Mouse (Mus musculus) embryonic facial prominence, embryonic 13.5 days (tissue): ENCODE data around the gene Zfp366. TPM values are rescaled to one million over a fixed set of nuclear protein-coding genes. Genes with fewer than 3 reads are reported as not detected.
A peak's percentile ranks its signal among the peaks of the same experiment; 100 is the strongest.

Source experiments
- ATAC-seq: fragments of 200-750 bp; cut with Nextera tagmentation; 2 replicates; pipeline ENCODE4 v1.8.0; 2017; ENCODE audit warnings: low read depth; ENCODE audit not compliant: insufficient number of reproducible peaks, insufficient read depth, low FRiP score, low TSS enrichment
- H3K27ac ChIP-seq: fragments of 300-500 bp; sonication (generic); 2 replicates; pipeline ENCODE4 v1.5.1; 2015; ENCODE audit warnings: moderate library complexity, mild to moderate bottlenecking, inconsistent platforms
- H3K27me3 ChIP-seq: fragments of 300-500 bp; sonication (generic); 2 replicates; pipeline ENCODE4 v1.6.1; 2015; ENCODE audit warnings: mild to moderate bottlenecking, inconsistent platforms
- H3K36me3 ChIP-seq: fragments of 300-500 bp; sonication (generic); 2 replicates; pipeline ENCODE4 v1.6.1; 2015; ENCODE audit warnings: mild to moderate bottlenecking, inconsistent platforms
- H3K4me1 ChIP-seq: fragments of 300-500 bp; sonication (generic); 2 replicates; pipeline ENCODE4 v1.6.1; 2015; ENCODE audit warnings: inconsistent platforms
- H3K4me2 ChIP-seq: fragments of 300-500 bp; sonication (generic); 2 replicates; pipeline ENCODE4 v1.6.1; 2015; ENCODE audit warnings: moderate library complexity, mild to moderate bottlenecking, inconsistent platforms
- H3K4me3 ChIP-seq: fragments of 300-500 bp; sonication (generic); 2 replicates; pipeline ENCODE4 v1.5.1; 2015; ENCODE audit warnings: mild to moderate bottlenecking, inconsistent platforms
- H3K9ac ChIP-seq: fragments of 300-500 bp; sonication (generic); 2 replicates; pipeline ENCODE4 v1.6.1; 2015; ENCODE audit warnings: mild to moderate bottlenecking, inconsistent platforms
- H3K9me3 ChIP-seq: fragments of 300-500 bp; sonication (generic); 2 replicates; pipeline ENCODE4 v1.6.1; 2016; ENCODE audit warnings: inconsistent platforms
- WGBS: fragments of 180-500 bp; shearing (Covaris S2); methylation state at CpG from one replicate; pipeline ENCODE4 v1.1.7; 2015; ENCODE audit warnings: mixed read lengths; 5-methylcytosine and 5-hydroxymethylcytosine counted together
- polyA plus RNA-seq: library from polyadenylated mRNA; unstranded; fragments of >200 nt; fragmentation: Nextera tagmentation; extraction: Ambion mirVana; gene quantifications from 2 replicates; pipeline ENCODE4 v1.2.1, GENCODE M21; 2015

The Zfp366 gene
- polyA plus RNA-seq, 1 experiment from 2014 or later = 0.42 TPM

DNA sequence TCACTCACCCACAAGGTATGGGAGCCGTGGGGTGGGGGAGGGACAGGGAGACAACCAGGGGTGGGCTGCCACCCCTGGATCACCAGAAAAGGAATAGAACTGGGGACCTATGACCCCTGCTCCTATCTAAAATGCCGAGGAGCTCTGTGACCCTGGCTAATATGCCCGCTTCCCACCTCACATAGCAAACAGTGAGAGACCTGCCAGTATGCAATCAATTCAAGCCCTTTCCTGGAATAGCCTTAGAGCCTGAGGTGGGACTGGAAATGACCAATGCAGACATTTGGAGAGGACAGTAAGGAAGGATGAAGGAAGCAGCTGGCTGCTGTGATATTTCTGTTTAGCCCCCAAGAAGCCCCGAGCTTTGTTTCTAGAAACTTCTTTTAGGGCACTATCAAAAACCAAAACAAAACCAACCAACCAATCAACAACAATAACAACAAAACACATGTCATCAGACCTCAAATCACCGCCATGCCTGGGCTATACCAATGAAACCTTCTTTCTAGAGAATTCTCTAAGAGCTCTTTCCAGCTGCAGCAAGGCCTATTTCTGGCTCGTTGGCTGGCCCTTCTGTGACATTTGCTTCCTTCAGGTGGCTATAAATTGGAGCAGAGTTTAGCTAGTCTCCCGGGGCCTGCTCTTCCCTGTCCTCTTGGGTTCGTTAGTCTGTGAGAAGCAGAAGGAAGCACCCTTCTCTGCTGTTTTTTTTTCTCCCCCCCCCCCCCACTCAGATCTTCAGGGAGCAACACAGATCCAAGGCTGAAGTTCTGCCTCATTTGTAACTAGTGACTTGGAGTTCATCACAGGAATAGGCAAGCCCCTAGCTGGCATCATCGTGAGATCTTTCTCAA is 45.2 kb downstream of the Zfp366 start:
- Histone ChIP-seq H3K4me3 (no peak overlapping the region), H3K9me3 (no peaks in the 10 kb centered on the region), H3K36me3 (no peaks in the 10 kb centered on the region), H3K4me2 (no peak overlapping the region), H3K27me3 (no peaks in the 10 kb centered on the region), H3K4me1 (no peaks in the 10 kb centered on the region), H3K9ac (no peak overlapping the region), H3K27ac (no peak overlapping the region)
- ATAC-seq = no peak
- 72% methylated on average over 9 of the region's 9 CpGs for WGBS

- Histone ChIP-seq H3K4me2 (no peak overlapping the region), H3K9ac (no peak overlapping the region), H3K4me3 (no peak overlapping the region), H3K9me3 (no peaks in the 10 kb centered on the region), H3K36me3 (no peaks in the 10 kb centered on the region), H3K4me1 (no peaks in the 10 kb centered on the region), H3K27ac (no peak overlapping the region), H3K27me3 (no peaks in the 10 kb centered on the region)
- 34% methylated on average over 3 of the region's 3 CpGs for WGBS
- no peak for ATAC-seq
These were observed 45.9 kb downstream of the Zfp366 start for GRCm38 (mm10) chr13:99230495-99230868.

- no peaks in the 10 kb centered on the region for H3K36me3 ChIP-seq
- 57% methylated on average over 3 of the region's 3 CpGs for WGBS
- H3K27ac ChIP-seq = no peak overlapping the region
- no peaks in the 10 kb centered on the region for H3K9me3 ChIP-seq
- H3K4me2 ChIP-seq = no peak overlapping the region
- ATAC-seq = no peak
- H3K4me1 ChIP-seq = peaks cover 2% of the 10 kb centered on the region
- no peak overlapping the region for H3K4me3 ChIP-seq
- no peaks in the 10 kb centered on the region for H3K27me3 ChIP-seq
- H3K9ac ChIP-seq = no peak overlapping the region
These were observed 48.7 kb downstream of the Zfp366 start for GRCm38 (mm10) chr13:99233333-99233732.

- H3K27ac ChIP-seq = no peak overlapping the region
- no peaks in the 10 kb centered on the region for H3K27me3 ChIP-seq
- H3K4me1 ChIP-seq = peaks cover 8% of the 10 kb centered on the region
- no peak overlapping the region for H3K9ac ChIP-seq
- no peak overlapping the region for H3K4me2 ChIP-seq
- H3K36me3 ChIP-seq = no peaks in the 10 kb centered on the region
- WGBS = 79% methylated on average over 10 of the region's 10 CpGs
- ATAC-seq = no peak
- no peak overlapping the region for H3K4me3 ChIP-seq
- no peaks in the 10 kb centered on the region for H3K9me3 ChIP-seq
These were observed 49.3 kb downstream of the Zfp366 start for GRCm38 (mm10) chr13:99233956-99234355.

- WGBS = 75% methylated on average over 20 of the region's 20 CpGs
- no peak overlapping the region for H3K4me2 ChIP-seq
- H3K4me3 ChIP-seq = no peak overlapping the region
- no peak overlapping the region for H3K9ac ChIP-seq
- no peaks in the 10 kb centered on the region for H3K36me3 ChIP-seq
- no peaks in the 10 kb centered on the region for H3K27me3 ChIP-seq
- H3K27ac ChIP-seq = no peak overlapping the region
- no peak for ATAC-seq
- H3K9me3 ChIP-seq = no peaks in the 10 kb centered on the region
- H3K4me1 ChIP-seq = peaks cover 21% of the 10 kb centered on the region
These were observed 51.0 kb downstream of the Zfp366 start for GRCm38 (mm10) chr13:99235428-99236210.

DNA sequence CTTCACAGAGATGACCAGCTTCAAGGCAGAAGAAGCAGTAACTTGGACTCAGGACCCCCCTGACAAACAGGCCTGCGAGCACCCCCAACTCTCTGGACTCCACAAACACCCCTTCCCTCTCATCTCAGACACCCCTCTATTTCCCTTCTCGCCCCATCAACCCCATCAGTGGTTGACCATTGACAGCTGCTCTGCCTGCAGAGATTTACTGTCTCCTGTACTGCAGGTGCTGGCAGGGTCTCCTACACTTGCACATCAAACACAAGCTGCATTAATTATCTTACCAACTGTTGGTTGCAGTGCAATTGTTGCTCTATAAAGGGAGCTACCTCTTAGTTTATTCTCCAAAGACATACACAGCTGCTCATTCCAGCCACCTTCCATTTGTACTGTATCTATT is 51.6 kb downstream of the Zfp366 start:
- no peak overlapping the region for H3K4me2 ChIP-seq
- no peaks in the 10 kb centered on the region for H3K27me3 ChIP-seq
- no peak overlapping the region for H3K27ac ChIP-seq
- H3K36me3 ChIP-seq = no peaks in the 10 kb centered on the region
- no peaks in the 10 kb centered on the region for H3K9me3 ChIP-seq
- H3K9ac ChIP-seq = no peak overlapping the region
- H3K4me1 ChIP-seq = peaks cover 21% of the 10 kb centered on the region
- H3K4me3 ChIP-seq = no peak overlapping the region
- WGBS = 88% methylated on average over 2 of the region's 2 CpGs
- ATAC-seq = no peak

DNA sequence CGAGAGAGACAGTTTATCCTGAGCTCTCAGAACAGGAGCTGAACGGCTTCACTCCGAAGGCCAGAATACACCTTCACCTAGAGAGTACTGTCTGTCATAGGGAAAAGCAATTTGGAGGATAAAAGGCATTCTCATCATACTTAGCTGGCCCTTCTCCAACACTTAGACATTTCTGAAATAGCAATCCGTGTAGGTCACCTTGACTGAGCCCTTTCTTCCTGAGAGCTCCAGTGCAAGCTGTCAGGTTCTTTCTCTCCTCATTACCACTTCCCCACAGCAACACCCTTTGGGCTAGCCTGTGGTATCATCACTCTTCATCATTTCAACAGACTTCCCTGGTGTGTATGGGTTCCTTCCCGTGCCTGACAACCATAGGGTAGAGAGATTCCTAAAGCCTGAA is 52.5 kb downstream of the Zfp366 start:
- ATAC-seq = no peak
- Histone ChIP-seq H3K27ac (no peak overlapping the region), H3K9ac (no peak overlapping the region), H3K36me3 (no peaks in the 10 kb centered on the region), H3K4me2 (no peak overlapping the region), H3K9me3 (no peaks in the 10 kb centered on the region), H3K27me3 (no peaks in the 10 kb centered on the region), H3K4me1 (peaks cover 21% of the 10 kb centered on the region), H3K4me3 (no peak overlapping the region)
- 73% methylated on average over 5 of the region's 5 CpGs for WGBS

- Histone ChIP-seq H3K4me1 (peaks cover 25% of the 10 kb centered on the region), H3K27me3 (no peaks in the 10 kb centered on the region), H3K4me2 (no peak overlapping the region), H3K9ac (no peak overlapping the region), H3K36me3 (no peaks in the 10 kb centered on the region), H3K27ac (no peak overlapping the region), H3K9me3 (no peaks in the 10 kb centered on the region), H3K4me3 (no peak overlapping the region)
- WGBS = 89% methylated on average over 1 of the region's 1 CpGs
- no peak for ATAC-seq
These were observed 53.2 kb downstream of the Zfp366 start for GRCm38 (mm10) chr13:99237841-99238216.

DNA sequence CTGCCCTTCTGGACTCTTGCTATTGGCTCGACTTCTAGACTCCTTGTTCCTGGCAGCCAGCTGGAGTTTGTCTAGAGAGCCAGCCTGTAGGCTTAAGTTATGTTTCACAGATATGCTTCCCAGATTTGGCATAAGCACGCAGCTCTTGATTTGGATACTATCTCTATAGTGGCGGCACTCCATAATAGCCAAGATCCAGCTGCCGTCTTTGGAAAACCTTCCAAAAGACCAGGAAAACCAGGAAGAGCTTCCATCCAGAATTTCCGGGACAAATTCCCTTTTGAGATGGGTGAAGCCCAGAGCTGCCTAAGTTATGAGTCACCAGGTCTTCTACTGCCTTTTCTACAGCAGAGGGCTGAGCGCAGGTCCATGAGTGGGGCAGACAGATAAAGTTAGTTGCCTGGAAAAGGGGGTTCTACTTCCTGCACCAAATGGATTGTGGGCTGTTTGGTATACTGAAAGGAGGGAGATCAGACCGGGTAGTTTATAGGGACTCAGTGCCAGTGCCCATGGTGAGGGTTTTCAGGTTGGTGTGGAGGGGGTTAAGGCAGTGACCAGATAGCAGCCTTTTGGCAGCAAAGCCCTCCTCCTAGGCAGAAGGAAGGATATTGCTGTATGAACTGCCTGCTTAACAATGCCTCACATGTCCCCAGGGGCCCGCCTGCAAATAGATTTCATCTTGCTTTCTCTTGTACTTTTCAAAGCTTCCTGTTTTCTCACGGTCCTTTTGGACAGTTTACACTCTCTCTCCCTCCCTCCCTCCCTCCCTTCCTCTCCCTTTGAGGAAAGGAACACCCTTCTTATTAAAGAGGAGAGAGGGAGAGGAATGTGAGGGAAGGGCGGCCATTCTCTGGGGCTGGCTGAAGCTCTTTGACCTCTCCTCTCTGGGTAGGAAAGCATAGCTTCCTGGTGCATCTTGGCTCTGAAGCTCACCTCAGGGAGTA is 53.9 kb downstream of the Zfp366 start:
- H3K9me3 ChIP-seq = no peaks in the 10 kb centered on the region
- peak overlapping the region; percentile 1; the same call in 1 of the 2 replicates for H3K4me2 ChIP-seq
- no peak overlapping the region for H3K9ac ChIP-seq
- no peak overlapping the region for H3K4me3 ChIP-seq
- peak overlapping the region; percentile 57 for H3K27ac ChIP-seq
- 49% methylated on average over 10 of the region's 10 CpGs for WGBS
- no peaks in the 10 kb centered on the region for H3K27me3 ChIP-seq
- peaks cover 28% of the 10 kb centered on the region for H3K4me1 ChIP-seq
- ATAC-seq = no peak
- no peaks in the 10 kb centered on the region for H3K36me3 ChIP-seq

DNA sequence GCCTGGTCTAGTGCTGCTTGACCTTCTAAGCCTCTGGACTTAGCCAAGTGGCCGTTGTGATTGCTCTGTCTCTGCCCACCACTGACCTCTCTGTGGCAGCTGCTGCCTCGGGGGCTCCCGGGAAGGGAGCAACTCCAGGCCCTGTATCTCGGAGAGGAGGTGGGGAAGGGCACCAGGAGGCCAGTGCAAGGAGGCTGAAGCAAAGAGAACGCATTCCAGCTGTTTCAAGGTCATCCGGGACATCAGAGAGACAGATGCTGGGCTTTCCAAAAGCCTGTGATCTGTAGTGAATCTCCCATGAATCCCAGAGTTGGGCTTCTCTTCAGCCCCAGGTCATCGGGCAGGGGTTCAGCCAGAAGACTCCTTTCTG is 54.5 kb downstream of the Zfp366 start:
- peak overlapping the region; percentile 57 for H3K27ac ChIP-seq

GRCm38 (mm10) chr13:99239741-99240140 is 55.1 kb downstream of the Zfp366 start:
- 26% methylated on average over 6 of the region's 6 CpGs for WGBS
- no peak overlapping the region for H3K4me2 ChIP-seq
- H3K9me3 ChIP-seq = no peaks in the 10 kb centered on the region
- H3K36me3 ChIP-seq = no peaks in the 10 kb centered on the region
- H3K4me1 ChIP-seq = peaks cover 28% of the 10 kb centered on the region
- no peak for ATAC-seq
- H3K27ac ChIP-seq = peak overlapping the region; percentile 4; the same call in 1 of the 2 replicates
- no peaks in the 10 kb centered on the region for H3K27me3 ChIP-seq
- no peak overlapping the region for H3K9ac ChIP-seq
- no peak overlapping the region for H3K4me3 ChIP-seq

More for the DNA sequence above, 54.5 kb downstream of the Zfp366 start:
- Histone ChIP-seq H3K9me3 (no peaks in the 10 kb centered on the region), H3K36me3 (no peaks in the 10 kb centered on the region), H3K4me3 (no peak overlapping the region), H3K27me3 (no peaks in the 10 kb centered on the region), H3K4me1 (peaks cover 28% of the 10 kb centered on the region), H3K4me2 (peak overlapping the region; percentile 1; the same call in 1 of the 2 replicates), H3K9ac (no peak overlapping the region)
- 11% methylated on average over 7 of the region's 7 CpGs for WGBS
- no peak for ATAC-seq
